Mouse (Mus musculus): ENCODE measurements at regions not wholly inside any gene's neighbourhood (a gene's known extent, or its start where the extent isn't known, plus 50 kb on each side); places are given as distances from the start of the nearest gene placed in this dataset.

GRCm38 (mm10) chr15:72321528-72321927 lies 1512.8 kb upstream of the Gm6569 start:
- no peak for DNase-seq (ENCODE audit: low spot score)

- DNase-seq (ENCODE audit: low spot score): no peak
Observed at GRCm38 (mm10) chr15:72322127-72322526, 1512.2 kb upstream of the Gm6569 start.

GRCm38 (mm10) chr15:72323158-72323557 lies 1511.2 kb upstream of the Gm6569 start:
- DNase-seq (ENCODE audit: low spot score): no peak

- DNase-seq (ENCODE audit: low spot score): no peak
Observed at GRCm38 (mm10) chr15:72331262-72331661, 1503.1 kb upstream of the Gm6569 start.

GRCm38 (mm10) chr15:72334497-72334896 lies 1499.9 kb upstream of the Gm6569 start:
- DNase-seq (ENCODE audit: low spot score): no peak

- DNase-seq (ENCODE audit: low spot score): no peak
Observed at GRCm38 (mm10) chr15:72339629-72340028, 1494.7 kb upstream of the Gm6569 start.

- no peak for DNase-seq (ENCODE audit: low spot score)
Observed at GRCm38 (mm10) chr15:72341991-72342390, 1492.4 kb upstream of the Gm6569 start.

GRCm38 (mm10) chr15:72342504-72342903 lies 1491.9 kb upstream of the Gm6569 start:
- no peak for DNase-seq (ENCODE audit: low spot score)

- no peak for DNase-seq (ENCODE audit: low spot score)
Observed at GRCm38 (mm10) chr15:72343794-72344193, 1490.6 kb upstream of the Gm6569 start.

- DNase-seq (ENCODE audit: low spot score): no peak
Observed at GRCm38 (mm10) chr15:72353371-72353770, 1481.0 kb upstream of the Gm6569 start.

GRCm38 (mm10) chr15:72355626-72356025 lies 1478.7 kb upstream of the Gm6569 start:
- no peak for DNase-seq (ENCODE audit: low spot score)

GRCm38 (mm10) chr15:72359636-72360035 lies 1474.7 kb upstream of the Gm6569 start:
- no peak for DNase-seq (ENCODE audit: low spot score)

GRCm38 (mm10) chr15:72360049-72360448 lies 1474.3 kb upstream of the Gm6569 start:
- DNase-seq (ENCODE audit: low spot score): no peak

- no peak for DNase-seq (ENCODE audit: low spot score)
Observed at GRCm38 (mm10) chr15:72360463-72361030, 1473.8 kb upstream of the Gm6569 start.

GRCm38 (mm10) chr15:72373041-72373440 lies 1461.3 kb upstream of the Gm6569 start:
- DNase-seq (ENCODE audit: low spot score): no peak

GRCm38 (mm10) chr15:72377201-72377600 lies 1457.2 kb upstream of the Gm6569 start:
- no peak for DNase-seq (ENCODE audit: low spot score)

GRCm38 (mm10) chr15:72379291-72379690 lies 1455.1 kb upstream of the Gm6569 start:
- no peak for DNase-seq (ENCODE audit: low spot score)

- DNase-seq (ENCODE audit: low spot score): no peak
Observed at GRCm38 (mm10) chr15:72381164-72381563, 1453.2 kb upstream of the Gm6569 start.

- no peak for DNase-seq (ENCODE audit: low spot score)
Observed at GRCm38 (mm10) chr15:72381744-72382143, 1452.6 kb upstream of the Gm6569 start.

- no peak for DNase-seq (ENCODE audit: low spot score)
Observed at GRCm38 (mm10) chr15:72382521-72382920, 1451.8 kb upstream of the Gm6569 start.

- no peak for DNase-seq (ENCODE audit: low spot score)
Observed at GRCm38 (mm10) chr15:72383062-72383461, 1451.3 kb upstream of the Gm6569 start.

GRCm38 (mm10) chr15:72383470-72383869 lies 1450.9 kb upstream of the Gm6569 start:
- no peak for DNase-seq (ENCODE audit: low spot score)

- DNase-seq (ENCODE audit: low spot score): no peak
Observed at GRCm38 (mm10) chr15:72393226-72393625, 1441.1 kb upstream of the Gm6569 start.

- no peak for DNase-seq (ENCODE audit: low spot score)
Observed at GRCm38 (mm10) chr15:72411956-72412355, 1422.4 kb upstream of the Gm6569 start.

All from urinary bladder, postnatal 10 days (tissue).